Mouse (Mus musculus): Measurements from ENCODE around the gene Stxbp6. TPM values are rescaled to one million over a fixed set of nuclear protein-coding genes. Genes with fewer than 3 reads are reported as not detected.

The Stxbp6 gene
- polyA plus RNA-seq (2012; rRNA removed), result 2.5 and 2.8 TPM in 2 replicates

DNA sequence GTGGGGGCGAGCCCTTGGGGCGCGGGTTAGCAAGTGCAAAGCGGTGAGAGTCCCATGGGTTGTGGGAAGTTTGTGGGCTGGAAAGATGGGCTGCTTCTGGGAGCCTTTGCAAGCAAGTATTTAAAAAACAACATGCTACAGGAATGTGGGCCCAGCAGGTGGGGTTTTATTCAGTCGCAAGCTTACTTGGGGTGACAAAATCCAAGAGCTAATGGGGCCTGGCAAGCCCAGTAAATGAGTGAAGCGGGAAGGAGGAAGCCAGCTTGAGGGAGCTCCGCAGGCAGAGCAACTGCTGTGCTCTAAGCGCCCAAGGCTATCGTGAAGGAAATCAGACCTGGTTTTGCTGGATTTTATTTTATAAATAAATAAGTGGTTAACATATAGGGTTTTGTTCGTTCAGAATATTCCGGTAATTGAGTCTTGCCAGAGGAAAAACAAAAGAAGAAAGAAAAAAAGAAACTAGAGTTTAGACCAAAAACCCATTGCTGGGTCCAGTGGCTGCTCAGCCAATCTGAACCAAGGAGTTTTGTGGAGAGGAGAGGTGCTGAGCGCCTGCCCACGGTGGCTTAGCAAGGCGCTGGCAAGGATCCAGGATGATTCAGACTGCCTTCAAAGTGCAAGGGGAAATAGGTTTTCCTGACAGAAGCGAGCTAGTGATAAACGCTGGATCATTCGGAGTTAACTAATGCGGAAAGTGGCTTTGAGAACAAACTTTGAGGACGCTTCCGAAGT lies at the start of gene Stxbp6:
Stxbp6 (minus strand) TSS at position 99 of the 732 bp plus-strand sequence.

